Mouse (Mus musculus): Measurements from ENCODE around the gene 1700024B05Rik. TPM values are rescaled to one million over a fixed set of nuclear protein-coding genes. Genes with fewer than 3 reads are reported as not detected.
"Not testable (repeated sequence)": the region's sequence is repeated elsewhere in the genome, so short reads cannot be mapped to it uniquely, and the experiment has no call there.

Gene 1700024B05Rik
- not detected in 2 replicates for total RNA-seq (2017)

DNA sequence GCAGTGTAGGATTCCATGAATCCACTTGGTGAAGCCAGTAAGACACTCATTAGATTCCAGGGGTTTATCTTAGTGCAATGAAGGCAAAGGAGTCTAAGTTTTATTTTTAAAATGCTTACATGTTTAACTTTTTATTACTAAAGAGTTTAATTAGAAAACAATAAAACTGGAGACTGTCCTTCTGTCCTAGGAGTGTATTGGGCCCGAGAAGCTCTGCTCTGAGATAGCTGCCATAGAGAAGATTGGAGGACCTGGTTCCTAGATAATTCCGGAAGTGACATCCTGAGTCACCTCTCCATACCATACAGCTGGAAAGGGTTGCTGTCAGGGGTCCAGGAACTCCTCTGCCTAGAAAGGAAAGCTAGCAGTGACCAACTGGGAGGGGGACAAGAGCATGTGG is at the start of gene 1700024B05Rik:
1700024B05Rik (plus strand) TSS at position 301 of the 400 bp plus-strand sequence.
- not testable (repeated sequence) for ATAC-seq (replicated peaks; ENCODE audit: low read depth, poor library complexity, severe bottlenecking)

GRCm38 (mm10) chr14:41907190-41907589 is 36.6 kb upstream of the 1700024B05Rik start, which contains the start of gene Gm7980:
Gene Gm7980 (minus strand): TSS chr14:41907290.
- ATAC-seq (replicated peaks; ENCODE audit: low read depth, poor library complexity, severe bottlenecking), result not testable (repeated sequence)

DNA sequence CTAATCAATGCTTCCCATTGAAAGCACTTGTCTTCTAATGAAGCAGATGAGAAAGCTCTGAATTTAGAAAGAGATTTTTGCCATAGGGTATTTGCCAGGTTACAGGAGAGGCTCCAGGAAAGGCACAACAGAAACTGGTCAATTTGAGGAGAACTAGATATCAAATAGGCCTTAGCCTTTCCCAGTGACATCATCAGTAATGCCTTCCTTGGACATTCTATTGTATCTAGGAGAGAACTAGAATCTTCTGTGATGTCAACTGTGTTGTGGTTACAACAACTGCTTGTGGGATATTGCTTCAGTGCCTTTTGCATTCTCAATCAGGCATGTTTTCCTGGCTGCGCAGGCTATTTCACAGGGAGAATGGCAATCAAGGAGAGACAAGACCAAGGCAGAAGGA is 19.1 kb upstream of the 1700024B05Rik start, which contains the start of gene 1700049E17Rik1:
1700049E17Rik1 (plus strand) TSS at position 301 of the 400 bp plus-strand sequence.
- not testable (repeated sequence) for ATAC-seq (replicated peaks; ENCODE audit: low read depth, poor library complexity, severe bottlenecking)

DNA sequence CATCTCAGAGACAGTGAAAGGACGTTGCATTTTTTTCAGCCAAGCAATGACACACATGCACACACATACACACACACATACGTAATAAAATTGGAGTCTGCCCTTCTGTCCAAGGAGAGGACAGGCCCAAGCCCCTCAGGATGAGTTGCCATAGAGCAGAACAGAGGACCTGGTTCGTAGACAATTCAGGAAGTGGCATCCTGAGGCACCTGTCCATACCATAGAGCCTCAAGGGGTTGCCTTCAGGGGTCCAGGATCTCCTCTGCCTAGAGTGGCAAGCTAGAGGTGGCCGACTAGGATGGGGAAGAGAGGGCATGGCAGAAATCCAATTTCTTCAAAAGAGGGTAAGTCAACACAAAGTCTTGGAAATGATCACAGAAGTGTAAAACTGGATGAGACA is 20.3 kb downstream of the 1700024B05Rik start:
- not testable (repeated sequence) for ATAC-seq (replicated peaks; ENCODE audit: low read depth, poor library complexity, severe bottlenecking)

- ATAC-seq (replicated peaks; ENCODE audit: low read depth, poor library complexity, severe bottlenecking), result not testable (repeated sequence)
Measured at GRCm38 (mm10) chr14:41967827-41968226, 24.0 kb downstream of the 1700024B05Rik start, which contains the start of gene Gm6401. Gene Gm6401 (minus strand): TSS chr14:41967927.

GRCm38 (mm10) chr14:41968596-41968995 is 24.8 kb downstream of the 1700024B05Rik start:
- ATAC-seq (replicated peaks; ENCODE audit: low read depth, poor library complexity, severe bottlenecking), result not testable (repeated sequence)

GRCm38 (mm10) chr14:41983225-41983624 is 39.4 kb downstream of the 1700024B05Rik start, which contains the start of gene Gm3543:
Gene Gm3543 (minus strand): TSS chr14:41983325.
- ATAC-seq (replicated peaks; ENCODE audit: low read depth, poor library complexity, severe bottlenecking), result not testable (repeated sequence)

Other genes with a start within 250 kb of the 1700024B05Rik start
- gene Gm8068, start 242.1 kb upstream of the 1700024B05Rik start, total RNA-seq (2017), result not detected in 2 replicates
- not detected in 2 replicates for gene Gm7929, start 193.4 kb upstream of the 1700024B05Rik start, total RNA-seq (2017)
- not detected in 2 replicates for gene Gm47189, start 171.6 kb upstream of the 1700024B05Rik start, total RNA-seq (2017)
- not detected in 2 replicates for gene Gm7980, start 36.7 kb upstream of the 1700024B05Rik start, total RNA-seq (2017)
- not detected in 2 replicates for gene 1700049E17Rik1, start 19.0 kb upstream of the 1700024B05Rik start, total RNA-seq (2017)
- not detected in 2 replicates for gene Gm6401, start 23.9 kb downstream of the 1700024B05Rik start, total RNA-seq (2017)
- gene Gm3543, start 39.3 kb downstream of the 1700024B05Rik start, total RNA-seq (2017), result not detected in 2 replicates
- gene Gm7951, start 173.4 kb downstream of the 1700024B05Rik start, total RNA-seq (2017), result not detected in 2 replicates
- gene Gm17027, start 218.6 kb downstream of the 1700024B05Rik start, total RNA-seq (2017), result not detected in 2 replicates
- gene Gm3573, start 246.8 kb downstream of the 1700024B05Rik start, total RNA-seq (2017), result not detected in 2 replicates

Data from common myeloid progenitor, adult 5-6 weeks (primary cell).